Mouse (Mus musculus): ENCODE results near the gene Thap8.

Gene Thap8

GRCm38 (mm10) chr7:30309395-30310129 is 29.7 kb downstream of the Thap8 start:
- in situ Hi-C loops (cut with MboI; ENCODE audit: low pct_unique_long_range_greater_than_20kb in 1 of 2, low sequenced_read_pairs in 2 of 2, unreplicated experiment in 1 of 2) = no loop called here

GRCm38 (mm10) chr7:30310136-30310535 is 30.2 kb downstream of the Thap8 start:
- in situ Hi-C loops (cut with MboI; ENCODE audit: low pct_unique_long_range_greater_than_20kb in 1 of 2, low sequenced_read_pairs in 2 of 2, unreplicated experiment in 1 of 2) = no loop called here

- in situ Hi-C loops (cut with MboI; ENCODE audit: low pct_unique_long_range_greater_than_20kb in 1 of 2, low sequenced_read_pairs in 2 of 2, unreplicated experiment in 1 of 2) = no loop called here
These were observed 33.9 kb downstream of the Thap8 start for GRCm38 (mm10) chr7:30313666-30314320.

GRCm38 (mm10) chr7:30314721-30315155 is 34.8 kb downstream of the Thap8 start, which contains the start of gene Syne4:
Gene Syne4 (plus strand): TSS chr7:30314807.
- in situ Hi-C loops (cut with MboI; ENCODE audit: low pct_unique_long_range_greater_than_20kb in 1 of 2, low sequenced_read_pairs in 2 of 2, unreplicated experiment in 1 of 2) = no loop called here

- in situ Hi-C loops (cut with MboI; ENCODE audit: low pct_unique_long_range_greater_than_20kb in 1 of 2, low sequenced_read_pairs in 2 of 2, unreplicated experiment in 1 of 2) = no loop called here
These were observed 36.0 kb downstream of the Thap8 start for GRCm38 (mm10) chr7:30315559-30316529.

GRCm38 (mm10) chr7:30318142-30318541 is 38.2 kb downstream of the Thap8 start:
- in situ Hi-C loops (cut with MboI; ENCODE audit: low pct_unique_long_range_greater_than_20kb in 1 of 2, low sequenced_read_pairs in 2 of 2, unreplicated experiment in 1 of 2) = no loop called here

GRCm38 (mm10) chr7:30320946-30321345 is 41.1 kb downstream of the Thap8 start:
- in situ Hi-C loops (cut with MboI; ENCODE audit: low pct_unique_long_range_greater_than_20kb in 1 of 2, low sequenced_read_pairs in 2 of 2, unreplicated experiment in 1 of 2) = no loop called here

- in situ Hi-C loops (cut with MboI; ENCODE audit: low pct_unique_long_range_greater_than_20kb in 1 of 2, low sequenced_read_pairs in 2 of 2, unreplicated experiment in 1 of 2) = no loop called here
These were observed 41.8 kb downstream of the Thap8 start, which contains the start of gene E130208F15Rik for GRCm38 (mm10) chr7:30321539-30322284. Gene E130208F15Rik (plus strand): TSS chr7:30321740.

- in situ Hi-C loops (cut with MboI; ENCODE audit: low pct_unique_long_range_greater_than_20kb in 1 of 2, low sequenced_read_pairs in 2 of 2, unreplicated experiment in 1 of 2) = no loop called here
These were observed 42.4 kb downstream of the Thap8 start for GRCm38 (mm10) chr7:30322285-30322667.

GRCm38 (mm10) chr7:30322865-30323264 is 43.0 kb downstream of the Thap8 start:
- in situ Hi-C loops (cut with MboI; ENCODE audit: low pct_unique_long_range_greater_than_20kb in 1 of 2, low sequenced_read_pairs in 2 of 2, unreplicated experiment in 1 of 2) = no loop called here

- in situ Hi-C loops (cut with MboI; ENCODE audit: low pct_unique_long_range_greater_than_20kb in 1 of 2, low sequenced_read_pairs in 2 of 2, unreplicated experiment in 1 of 2) = no loop called here
These were observed 43.9 kb downstream of the Thap8 start, which contains the start of gene Sdhaf1 for GRCm38 (mm10) chr7:30323795-30324194. Gene Sdhaf1 (minus strand): TSS chr7:30323895.

GRCm38 (mm10) chr7:30324300-30324944 is 44.5 kb downstream of the Thap8 start:
- in situ Hi-C loops (cut with MboI; ENCODE audit: low pct_unique_long_range_greater_than_20kb in 1 of 2, low sequenced_read_pairs in 2 of 2, unreplicated experiment in 1 of 2) = no loop called here

GRCm38 (mm10) chr7:30325364-30325763 is 45.5 kb downstream of the Thap8 start:
- in situ Hi-C loops (cut with MboI; ENCODE audit: low pct_unique_long_range_greater_than_20kb in 1 of 2, low sequenced_read_pairs in 2 of 2, unreplicated experiment in 1 of 2) = no loop called here

- in situ Hi-C loops (cut with MboI; ENCODE audit: low pct_unique_long_range_greater_than_20kb in 1 of 2, low sequenced_read_pairs in 2 of 2, unreplicated experiment in 1 of 2) = no loop called here
These were observed 46.5 kb downstream of the Thap8 start for GRCm38 (mm10) chr7:30326427-30326826.

- in situ Hi-C loops (cut with MboI; ENCODE audit: low pct_unique_long_range_greater_than_20kb in 1 of 2, low sequenced_read_pairs in 2 of 2, unreplicated experiment in 1 of 2) = no loop called here
These were observed 47.2 kb downstream of the Thap8 start for GRCm38 (mm10) chr7:30327140-30327539.

GRCm38 (mm10) chr7:30328379-30328778 is 48.5 kb downstream of the Thap8 start:
- in situ Hi-C loops (cut with MboI; ENCODE audit: low pct_unique_long_range_greater_than_20kb in 1 of 2, low sequenced_read_pairs in 2 of 2, unreplicated experiment in 1 of 2) = no loop called here

GRCm38 (mm10) chr7:30331887-30332286 is 52.0 kb downstream of the Thap8 start:
- in situ Hi-C loops (cut with MboI; ENCODE audit: low pct_unique_long_range_greater_than_20kb in 1 of 2, low sequenced_read_pairs in 2 of 2, unreplicated experiment in 1 of 2) = no loop called here
